Mouse (Mus musculus): ENCODE measurements around the gene Smarcb1. TPM values are rescaled to one million over a fixed set of nuclear protein-coding genes. Genes with fewer than 3 reads are reported as not detected.
A peak's percentile ranks its signal among the peaks of the same experiment; 100 is the strongest.

Gene Smarcb1
- polyA plus RNA-seq, 1 experiment: 165 TPM

DNA sequence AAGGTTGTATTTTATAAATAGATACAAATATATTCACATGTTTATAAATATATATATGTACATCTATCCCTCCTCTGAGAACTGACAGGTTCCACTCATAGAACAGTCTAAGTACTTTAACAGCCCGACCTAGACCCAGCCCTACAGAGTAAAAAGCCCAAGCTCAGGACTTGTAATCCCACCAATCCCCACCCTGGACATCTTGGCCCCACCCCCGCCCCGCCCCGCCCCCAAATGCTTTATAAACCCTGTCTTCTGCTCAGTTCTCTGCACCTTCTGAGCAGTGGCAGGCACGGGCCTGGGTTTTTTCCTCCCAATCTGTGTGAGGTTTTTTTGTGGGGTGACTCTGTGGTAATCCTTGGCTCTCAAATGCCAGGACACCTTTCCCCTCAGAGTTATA lies 67.3 kb downstream of the Smarcb1 start:
- TF ChIP-seq CTCF (IDR thresholded peaks at IDR 0.05; ENCODE audit: borderline replicate concordance, extremely low read depth, insufficient read depth, insufficient read length) (no peak), POLR2A (IDR thresholded peaks at IDR 0.05; ENCODE audit: borderline replicate concordance, extremely low read depth, insufficient read depth, insufficient read length, poor library complexity, severe bottlenecking) (no peak)
- DNase-seq (ENCODE audit: low read depth): no peak

GRCm38 (mm10) chr10:75853452-75853851 lies 68.0 kb downstream of the Smarcb1 start:
- TF ChIP-seq POLR2A (IDR thresholded peaks at IDR 0.05; ENCODE audit: borderline replicate concordance, extremely low read depth, insufficient read depth, insufficient read length, poor library complexity, severe bottlenecking) (no peak), CTCF (IDR thresholded peaks at IDR 0.05; ENCODE audit: borderline replicate concordance, extremely low read depth, insufficient read depth, insufficient read length) (peak; percentile 74; the same call in 1 of the 2 replicates)
- peak; percentile 87 for DNase-seq (ENCODE audit: low read depth)

GRCm38 (mm10) chr10:75852539-75853125 lies 68.8 kb downstream of the Smarcb1 start:
- TF ChIP-seq POLR2A (IDR thresholded peaks at IDR 0.05; ENCODE audit: borderline replicate concordance, extremely low read depth, insufficient read depth, insufficient read length, poor library complexity, severe bottlenecking): no peak
- TF ChIP-seq CTCF (IDR thresholded peaks at IDR 0.05; ENCODE audit: borderline replicate concordance, extremely low read depth, insufficient read depth, insufficient read length): no peak
- no peak for DNase-seq (ENCODE audit: low read depth)

DNA sequence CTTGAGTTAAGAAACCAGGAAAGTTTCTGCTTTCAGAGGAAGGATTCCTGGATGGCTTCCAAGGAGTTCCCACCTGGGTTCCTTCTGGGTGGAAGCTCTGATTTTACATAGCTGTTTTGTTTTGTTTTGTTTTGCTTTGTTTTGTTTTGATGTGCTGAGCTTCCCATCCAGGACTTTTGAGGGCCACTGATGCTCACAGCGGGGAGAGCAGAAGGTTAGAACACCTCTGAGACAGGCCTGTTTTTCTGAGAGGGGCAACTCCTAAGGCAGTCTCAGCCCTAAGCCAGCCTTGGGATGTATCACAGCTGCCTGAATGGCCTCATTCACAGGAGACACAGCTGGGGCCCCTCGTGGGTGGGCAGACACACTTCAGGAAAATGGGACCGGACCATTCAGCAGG lies 69.7 kb downstream of the Smarcb1 start:
- no peak for DNase-seq (ENCODE audit: low read depth)
- no peak for TF ChIP-seq CTCF (IDR thresholded peaks at IDR 0.05; ENCODE audit: borderline replicate concordance, extremely low read depth, insufficient read depth, insufficient read length)
- TF ChIP-seq POLR2A (IDR thresholded peaks at IDR 0.05; ENCODE audit: borderline replicate concordance, extremely low read depth, insufficient read depth, insufficient read length, poor library complexity, severe bottlenecking): no peak

DNA sequence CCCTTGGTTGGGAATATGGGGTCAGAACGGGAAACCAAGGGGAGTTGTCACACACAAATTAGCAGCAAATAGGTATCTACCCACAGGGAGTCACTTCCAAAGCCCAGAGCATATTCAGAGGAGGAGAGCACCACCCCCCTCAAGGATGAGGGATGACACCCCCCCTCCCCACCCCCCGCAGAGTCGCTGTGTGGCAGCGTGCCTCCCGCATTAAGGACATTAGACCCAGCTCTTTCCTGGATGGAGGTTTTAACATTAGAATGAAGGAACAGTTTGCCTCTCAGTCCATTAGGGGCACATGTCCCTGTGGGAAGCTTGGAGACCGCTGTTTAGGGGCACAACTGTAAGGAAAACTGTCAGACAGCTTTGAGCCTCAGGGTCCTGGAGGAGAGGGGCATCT lies 70.3 kb downstream of the Smarcb1 start:
- no peak for DNase-seq (ENCODE audit: low read depth)
- TF ChIP-seq POLR2A (IDR thresholded peaks at IDR 0.05; ENCODE audit: borderline replicate concordance, extremely low read depth, insufficient read depth, insufficient read length, poor library complexity, severe bottlenecking) (no peak), CTCF (IDR thresholded peaks at IDR 0.05; ENCODE audit: borderline replicate concordance, extremely low read depth, insufficient read depth, insufficient read length) (no peak)

- DNase-seq (ENCODE audit: low read depth): no peak
Measured at GRCm38 (mm10) chr10:75848382-75848781, 73.0 kb downstream of the Smarcb1 start.

More at GRCm38 (mm10) chr10:75848382-75848781, 73.0 kb downstream of the Smarcb1 start:
- TF ChIP-seq CTCF (IDR thresholded peaks at IDR 0.05; ENCODE audit: borderline replicate concordance, extremely low read depth, insufficient read depth, insufficient read length): no peak
- no peak for TF ChIP-seq POLR2A (IDR thresholded peaks at IDR 0.05; ENCODE audit: borderline replicate concordance, extremely low read depth, insufficient read depth, insufficient read length, poor library complexity, severe bottlenecking)

Other genes starting within 250 kb of the Smarcb1 start
- 43.8 and 56.6 TPM in 2 replicates for gene Cabin1, start 157.3 kb downstream of the Smarcb1 start, polyA plus RNA-seq (2012; rRNA removed)
- gene Ddt, start 148.2 kb downstream of the Smarcb1 start, polyA plus RNA-seq (2012; rRNA removed): 55.9 and 69.3 TPM in 2 replicates
- not detected in 2 replicates for gene Gm20441, start 140.7 kb downstream of the Smarcb1 start, polyA plus RNA-seq (2012; rRNA removed)
- 1.1 TPM in 2 replicates for gene Gstt3, start 140.2 kb downstream of the Smarcb1 start, polyA plus RNA-seq (2012; rRNA removed)
- gene Gstt1, start 123.0 kb downstream of the Smarcb1 start, polyA plus RNA-seq (2012; rRNA removed): 11.5 and 13.4 TPM in 2 replicates
- not detected in 2 replicates for gene Gstt4, start 99.1 kb downstream of the Smarcb1 start, polyA plus RNA-seq (2012; rRNA removed)
- gene Gstt2, start 84.2 kb downstream of the Smarcb1 start, polyA plus RNA-seq (2012; rRNA removed): 7.7 and 9.2 TPM in 2 replicates
- 1,693 and 2,722 TPM in 2 replicates for gene Mif, start 61.4 kb downstream of the Smarcb1 start, polyA plus RNA-seq (2012; rRNA removed)
- 1.7 and 5.7 TPM in 2 replicates for gene Derl3, start 28.2 kb downstream of the Smarcb1 start, polyA plus RNA-seq (2012; rRNA removed)
- gene Chchd10, start 11.5 kb upstream of the Smarcb1 start, polyA plus RNA-seq (2012; rRNA removed): 28.6 and 40.4 TPM in 2 replicates
- gene Mmp11, start 14.9 kb upstream of the Smarcb1 start, polyA plus RNA-seq (2012; rRNA removed): 28.8 and 38.5 TPM in 2 replicates
- gene Gm867, start 19.1 kb upstream of the Smarcb1 start, polyA plus RNA-seq (2012; rRNA removed): 0.71 and 1.4 TPM in 2 replicates
- 0.16 TPM in 1 of 2 replicates, not detected in the other for gene Vpreb3, start 21.4 kb upstream of the Smarcb1 start, polyA plus RNA-seq (2012; rRNA removed)
- gene Gm5134, start 32.9 kb upstream of the Smarcb1 start, polyA plus RNA-seq (2012; rRNA removed): 0.05 TPM in 2 replicates
- 10.8 and 12.3 TPM in 2 replicates for gene Zfp280b, start 111.0 kb upstream of the Smarcb1 start, polyA plus RNA-seq (2012; rRNA removed)
- not detected in 2 replicates for gene Slc5a4b, start 189.3 kb upstream of the Smarcb1 start, polyA plus RNA-seq (2012; rRNA removed)
- gene Slc5a4a, start 225.8 kb upstream of the Smarcb1 start, polyA plus RNA-seq (2012; rRNA removed): 0.18 and 0.37 TPM in 2 replicates

All from brain, embryonic 14.5 days (tissue).